Mouse (Mus musculus) liver, embryonic 15.5 days (tissue): ENCODE data around the gene Golm1. TPM values are rescaled to one million over a fixed set of nuclear protein-coding genes. Genes with fewer than 3 reads are reported as not detected.
A peak's percentile ranks its signal among the peaks of the same experiment; 100 is the strongest.

ENCODE experiments used
- ATAC-seq: fragments of 200-750 bp; cut with Nextera tagmentation; 2 replicates; pipeline ENCODE4 v1.8.0; 2017; ENCODE audit warnings: moderate number of reproducible peaks, mild to moderate bottlenecking, moderate library complexity; ENCODE audit not compliant: insufficient read depth
- H3K27ac ChIP-seq: fragments of 300-500 bp; sonication (generic); replicated peaks from 2 replicates; pipeline ENCODE4 v1.5.1; 2015; ENCODE audit warnings: mild to moderate bottlenecking, inconsistent platforms
- H3K27me3 ChIP-seq: fragments of 300-500 bp; sonication (generic); 2 replicates; pipeline ENCODE4 v1.6.1; 2015; ENCODE audit warnings: mild to moderate bottlenecking, inconsistent platforms
- H3K36me3 ChIP-seq: fragments of 300-500 bp; sonication (generic); replicated peaks from 2 replicates; pipeline ENCODE4 v1.6.1; 2015; ENCODE audit warnings: moderate library complexity, mild to moderate bottlenecking, inconsistent platforms
- H3K4me1 ChIP-seq: fragments of 300-500 bp; sonication (generic); replicated peaks from 2 replicates; pipeline ENCODE4 v1.6.1; 2015; ENCODE audit warnings: inconsistent platforms
- H3K4me2 ChIP-seq: fragments of 300-500 bp; sonication (generic); 2 replicates; pipeline ENCODE4 v1.6.1; 2015; ENCODE audit warnings: moderate library complexity, mild to moderate bottlenecking, inconsistent platforms
- H3K4me3 ChIP-seq: fragments of 300-500 bp; sonication (generic); replicated peaks from 2 replicates; pipeline ENCODE4 v1.5.1; 2015; ENCODE audit warnings: mild to moderate bottlenecking, inconsistent platforms
- H3K9ac ChIP-seq: fragments of 300-500 bp; sonication (generic); 2 replicates; pipeline ENCODE4 v1.6.1; 2015; ENCODE audit warnings: moderate library complexity, mild to moderate bottlenecking, inconsistent platforms
- H3K9me3 ChIP-seq: fragments of 300-500 bp; sonication (generic); replicated peaks from 2 replicates; pipeline ENCODE4 v1.6.1; 2016; ENCODE audit warnings: inconsistent platforms
- WGBS: fragments of 180-500 bp; shearing (Covaris S2); methylation state at CpG from one replicate; pipeline ENCODE4 v1.1.7; 2015; ENCODE audit warnings: mixed read lengths; ENCODE audit not compliant: insufficient replicate concordance; 5-methylcytosine and 5-hydroxymethylcytosine counted together
- polyA plus RNA-seq: library from polyadenylated mRNA; unstranded; fragments of >200 nt; fragmentation: Nextera tagmentation; extraction: Ambion mirVana; gene quantifications from 2 replicates; pipeline ENCODE4 v1.2.1, GENCODE M21; 2015

Gene Golm1
- polyA plus RNA-seq, 1 experiment from 2014 or later: 39.8 TPM

DNA sequence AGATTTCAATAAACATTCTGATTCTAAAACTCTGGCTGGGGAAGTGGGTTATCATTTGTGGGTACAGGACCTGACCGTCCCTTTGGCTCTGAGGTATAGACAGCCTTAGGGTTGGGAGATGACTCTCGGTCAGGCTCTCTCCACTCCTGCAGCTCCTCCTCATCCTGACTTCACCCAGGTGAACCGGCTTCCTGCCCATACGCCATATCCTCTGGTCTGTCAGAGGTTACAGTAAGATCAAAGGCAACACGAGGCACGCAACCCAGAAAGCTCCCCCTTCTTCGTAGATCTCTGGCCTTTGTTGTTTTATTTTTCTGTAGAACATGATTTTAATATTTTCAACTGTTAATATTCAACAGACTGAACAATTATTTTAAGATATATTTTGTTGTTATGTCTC is 20.2 kb upstream of the Golm1 start:
- no peaks in the 10 kb centered on the region for H3K4me1 ChIP-seq
- H3K4me2 ChIP-seq: no peak overlapping the region
- 67% methylated on average over 7 of the region's 7 CpGs for WGBS
- peaks cover 17% of the 10 kb centered on the region for H3K27me3 ChIP-seq
- H3K9me3 ChIP-seq: no peaks in the 10 kb centered on the region
- no peaks in the 10 kb centered on the region for H3K36me3 ChIP-seq
- H3K4me3 ChIP-seq: no peak overlapping the region
- no peak for ATAC-seq
- no peak overlapping the region for H3K27ac ChIP-seq
- H3K9ac ChIP-seq: no peak overlapping the region

DNA sequence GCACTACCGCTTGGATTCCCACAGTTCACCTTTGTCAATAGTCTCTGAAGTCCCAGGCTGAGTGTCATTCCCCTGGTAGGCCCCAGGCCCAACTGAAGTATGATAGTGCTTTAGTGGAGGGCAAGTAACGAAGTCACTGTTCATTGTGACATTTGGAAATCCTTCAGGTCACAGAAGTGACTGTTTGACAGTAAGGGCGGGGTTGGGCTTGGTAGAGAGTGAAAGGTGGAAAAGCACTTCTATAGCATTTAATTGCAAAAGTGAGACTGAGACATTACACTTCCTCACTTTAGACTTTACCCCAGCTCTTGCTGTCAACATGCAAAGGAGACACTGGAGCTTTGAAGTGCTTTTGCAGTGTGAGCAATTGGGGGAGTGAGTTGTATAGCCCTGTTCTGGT is 18.4 kb upstream of the Golm1 start, which contains the start of gene 4921517D22Rik:
4921517D22Rik (minus strand) TSS at position 101 of the 400 bp plus-strand sequence.
- no peaks in the 10 kb centered on the region for H3K36me3 ChIP-seq
- peaks cover 19% of the 10 kb centered on the region for H3K27me3 ChIP-seq
- no peak within 1 kb of the TSS for H3K4me3 ChIP-seq
- H3K4me1 ChIP-seq: no peaks in the 10 kb centered on the region
- 59% methylated on average over 3 of the region's 3 CpGs for WGBS
- H3K27ac ChIP-seq: no peak within 1 kb of the TSS
- H3K9me3 ChIP-seq: no peaks in the 10 kb centered on the region
- no peak for ATAC-seq
- no peak within 1 kb of the TSS for H3K4me2 ChIP-seq
- H3K9ac ChIP-seq: no peak within 1 kb of the TSS

DNA sequence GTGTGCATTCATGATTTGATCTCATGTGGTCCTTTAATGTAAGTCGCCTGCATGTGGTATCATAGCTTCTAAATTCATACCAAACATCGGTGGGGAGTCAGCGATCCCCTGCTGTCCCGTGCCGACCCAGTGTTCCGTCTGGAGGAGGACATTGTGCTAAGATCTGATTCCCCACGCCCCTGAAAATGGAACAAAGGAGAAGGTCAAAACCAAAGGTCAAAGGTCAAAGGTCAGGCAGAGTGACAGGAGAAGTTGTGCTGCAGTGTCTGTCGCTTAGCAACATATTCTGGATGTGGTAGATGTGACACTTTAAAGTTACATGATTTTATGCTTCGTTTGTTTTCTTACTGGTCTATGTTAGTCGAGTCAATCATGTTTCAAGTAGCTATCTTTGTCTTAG is 15.9 kb upstream of the Golm1 start:
- no peak overlapping the region for H3K4me3 ChIP-seq
- no peak for ATAC-seq
- peaks cover 6% of the 10 kb centered on the region for H3K27me3 ChIP-seq
- no peak overlapping the region for H3K9ac ChIP-seq
- H3K36me3 ChIP-seq: no peaks in the 10 kb centered on the region
- no peaks in the 10 kb centered on the region for H3K4me1 ChIP-seq
- H3K9me3 ChIP-seq: no peaks in the 10 kb centered on the region
- H3K4me2 ChIP-seq: no peak overlapping the region
- H3K27ac ChIP-seq: no peak overlapping the region
- 74% methylated on average over 10 of the region's 10 CpGs for WGBS

DNA sequence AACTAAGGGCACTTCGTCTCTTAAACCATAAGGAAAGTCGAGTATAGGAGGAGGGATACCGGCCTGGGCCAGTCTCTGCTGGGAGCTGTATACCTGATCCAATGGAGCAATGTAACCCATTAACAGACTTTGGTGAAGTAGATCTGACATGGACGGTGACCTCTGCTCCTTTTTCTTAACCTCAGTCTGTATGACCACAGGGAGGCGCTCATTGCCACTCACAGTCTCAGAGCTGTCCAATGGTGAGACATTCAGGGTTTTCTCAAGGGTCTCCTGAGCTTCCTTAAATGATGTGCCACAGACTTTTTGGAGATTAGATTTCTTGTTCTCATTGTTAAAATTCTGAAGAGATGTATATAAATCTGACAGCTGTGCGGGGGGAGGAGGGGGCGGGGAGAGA is 15.0 kb upstream of the Golm1 start:
- Histone ChIP-seq H3K9me3 (no peaks in the 10 kb centered on the region), H3K9ac (no peak overlapping the region), H3K4me1 (no peaks in the 10 kb centered on the region), H3K27me3 (peaks cover 6% of the 10 kb centered on the region), H3K4me2 (no peak overlapping the region), H3K4me3 (no peak overlapping the region), H3K36me3 (no peaks in the 10 kb centered on the region), H3K27ac (no peak overlapping the region)
- WGBS: 74% methylated on average over 7 of the region's 7 CpGs
- ATAC-seq: no peak

DNA sequence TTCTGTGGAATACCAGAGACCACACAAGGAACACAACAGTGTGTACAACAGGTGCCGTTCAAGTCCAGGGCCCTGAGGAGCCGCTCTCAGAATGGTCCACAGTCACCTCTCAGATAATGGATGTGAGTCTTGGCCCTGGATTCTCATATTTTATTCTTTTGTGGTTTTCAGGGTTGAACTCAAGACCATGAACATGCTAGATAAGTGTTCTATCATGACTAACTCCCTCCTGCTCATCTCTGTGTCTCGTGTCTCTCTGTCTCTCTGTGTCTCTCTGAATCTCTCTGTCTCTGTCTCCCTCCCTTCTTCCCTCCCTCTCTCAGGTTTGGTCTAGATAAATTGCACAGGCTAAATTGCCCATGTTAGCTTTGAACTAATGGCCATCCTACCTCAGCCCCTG is 14.2 kb upstream of the Golm1 start:
- Histone ChIP-seq H3K4me3 (no peak overlapping the region), H3K27me3 (peaks cover 6% of the 10 kb centered on the region), H3K36me3 (no peaks in the 10 kb centered on the region), H3K9me3 (no peaks in the 10 kb centered on the region), H3K4me2 (no peak overlapping the region), H3K4me1 (no peaks in the 10 kb centered on the region), H3K9ac (no peak overlapping the region), H3K27ac (no peak overlapping the region)
- no peak for ATAC-seq
- 47% methylated on average over 3 of the region's 3 CpGs for WGBS

DNA sequence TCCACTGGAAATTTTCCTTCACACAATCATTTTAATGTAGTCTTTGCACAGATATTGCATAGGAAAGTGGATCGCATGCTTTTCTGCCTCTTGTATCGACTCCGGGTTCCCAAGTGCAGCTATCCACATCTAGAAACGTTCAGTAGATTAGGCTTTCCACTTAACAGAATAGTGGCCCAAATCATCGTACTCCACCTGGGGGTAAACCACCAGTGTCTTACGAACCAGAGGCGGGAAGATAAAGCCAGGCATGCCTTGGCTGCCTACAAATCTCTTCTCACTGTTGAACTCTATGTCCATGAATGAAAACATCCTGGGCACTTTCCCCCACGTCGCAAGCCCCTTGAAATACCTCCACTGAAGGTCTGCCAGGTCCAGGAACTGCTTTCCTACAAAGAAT is 13.7 kb upstream of the Golm1 start:
- no peak overlapping the region for H3K27ac ChIP-seq

DNA sequence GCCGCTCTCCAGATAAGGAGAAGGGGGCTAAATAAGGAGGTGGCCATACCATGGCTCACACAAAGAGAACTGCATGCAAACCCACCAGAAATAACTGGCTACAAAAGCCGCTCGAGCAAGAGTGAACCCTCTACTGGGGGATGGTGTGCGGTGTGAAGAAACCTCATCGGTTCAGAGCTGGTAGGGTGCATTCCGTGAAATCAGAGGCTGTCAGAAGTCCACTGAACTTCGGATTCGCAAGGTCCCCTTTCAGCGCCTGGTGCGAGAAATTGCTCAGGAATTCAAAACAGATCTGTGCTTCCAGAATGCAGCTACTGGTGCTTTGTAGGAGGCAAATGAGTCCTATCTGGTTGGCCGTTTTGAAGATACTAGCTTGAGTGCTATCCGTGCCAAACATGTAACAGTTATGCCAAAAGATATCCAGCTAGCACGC is 12.7 kb upstream of the Golm1 start:
- no peak overlapping the region for H3K4me3 ChIP-seq
- H3K27me3 ChIP-seq: peaks cover 6% of the 10 kb centered on the region
- H3K9ac ChIP-seq: no peak overlapping the region
- 64% methylated on average over 13 of the region's 13 CpGs for WGBS
- H3K36me3 ChIP-seq: no peaks in the 10 kb centered on the region
- ATAC-seq: no peak
- no peaks in the 10 kb centered on the region for H3K4me1 ChIP-seq
- no peak overlapping the region for H3K4me2 ChIP-seq
- no peaks in the 10 kb centered on the region for H3K9me3 ChIP-seq
- no peak overlapping the region for H3K27ac ChIP-seq

More for the DNA sequence above, 13.7 kb upstream of the Golm1 start:
- H3K9ac ChIP-seq: no peak overlapping the region
- WGBS: 59% methylated on average over 9 of the region's 9 CpGs
- H3K4me2 ChIP-seq: no peak overlapping the region
- no peaks in the 10 kb centered on the region for H3K36me3 ChIP-seq
- H3K9me3 ChIP-seq: no peaks in the 10 kb centered on the region
- peaks cover 6% of the 10 kb centered on the region for H3K27me3 ChIP-seq
- no peak for ATAC-seq
- no peaks in the 10 kb centered on the region for H3K4me1 ChIP-seq
- H3K4me3 ChIP-seq: no peak overlapping the region

DNA sequence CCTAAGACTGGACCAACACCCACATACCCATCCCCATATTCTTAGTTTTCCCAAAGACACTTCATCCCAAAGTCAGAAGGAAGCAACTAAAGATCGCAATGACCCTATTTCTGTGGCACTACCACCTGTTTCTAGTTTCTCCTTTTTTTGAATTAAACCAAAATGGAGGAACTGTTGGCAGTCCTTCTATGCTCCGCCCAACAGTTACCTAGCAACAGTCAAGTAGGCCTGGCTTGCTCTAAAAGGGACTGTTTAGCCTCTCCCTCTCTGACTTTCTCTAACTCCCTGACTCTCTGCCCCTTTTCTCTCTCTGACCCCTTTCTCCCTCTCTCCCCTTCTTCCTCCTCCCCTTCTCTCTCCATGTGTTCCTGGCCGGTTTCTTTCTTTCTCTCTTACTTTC is 9.6 kb upstream of the Golm1 start:
- Histone ChIP-seq H3K36me3 (no peaks in the 10 kb centered on the region), H3K9ac (no peak overlapping the region), H3K4me3 (no peak overlapping the region), H3K9me3 (no peaks in the 10 kb centered on the region), H3K4me1 (peaks cover 10% of the 10 kb centered on the region), H3K4me2 (no peak overlapping the region), H3K27me3 (peaks cover 13% of the 10 kb centered on the region), H3K27ac (no peak overlapping the region)
- ATAC-seq: no peak
- WGBS: 72% methylated on average over 3 of the region's 3 CpGs

DNA sequence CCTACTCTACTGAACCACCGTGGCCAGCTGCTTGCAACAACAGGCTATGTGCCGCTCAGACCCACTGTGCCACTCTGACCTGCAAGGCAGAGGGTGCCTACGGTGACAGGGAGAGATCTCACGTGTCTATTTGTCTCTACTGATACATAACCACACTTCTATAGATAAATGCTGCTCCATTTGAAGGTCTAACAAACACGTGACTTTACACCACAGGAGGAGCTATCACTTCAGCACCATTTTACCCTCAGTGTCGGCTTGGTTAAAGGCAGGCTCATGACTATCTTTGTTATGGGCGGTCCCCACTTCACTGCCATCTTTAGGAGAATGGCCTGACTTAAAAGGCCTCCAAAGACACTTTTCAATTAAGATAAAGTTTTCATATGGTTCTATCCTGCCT is 7.0 kb upstream of the Golm1 start:
- H3K36me3 ChIP-seq: no peaks in the 10 kb centered on the region
- no peak overlapping the region for H3K27ac ChIP-seq
- peaks cover 29% of the 10 kb centered on the region for H3K4me1 ChIP-seq
- H3K4me3 ChIP-seq: no peak overlapping the region
- H3K9me3 ChIP-seq: no peaks in the 10 kb centered on the region
- WGBS: 11% methylated on average over 7 of the region's 7 CpGs
- peak; percentile 20; the same call in 1 of the 2 replicates for ATAC-seq
- peak overlapping the region; percentile 28; the same call in 1 of the 2 replicates for H3K4me2 ChIP-seq
- H3K9ac ChIP-seq: no peak overlapping the region
- H3K27me3 ChIP-seq: peaks cover 8% of the 10 kb centered on the region

DNA sequence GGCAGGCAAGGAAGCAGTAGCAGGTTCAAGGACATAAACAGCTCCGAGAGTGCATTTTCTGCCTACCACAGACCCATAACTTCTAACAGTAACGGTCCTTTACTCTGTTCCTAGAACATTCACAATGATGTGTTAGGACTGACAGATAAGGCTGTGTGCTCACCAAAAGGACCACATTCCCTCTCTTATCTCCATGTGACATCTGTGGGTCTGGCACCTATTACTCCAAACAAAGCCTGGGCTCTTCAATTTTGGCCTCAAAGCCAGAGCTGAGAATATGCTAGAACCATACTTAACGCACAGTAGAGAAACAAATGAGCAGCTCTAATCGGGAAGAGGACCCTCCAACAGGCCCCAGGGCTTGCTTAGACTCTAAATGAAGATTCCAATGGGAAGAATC is 4.3 kb upstream of the Golm1 start:
- H3K4me2 ChIP-seq: no peak overlapping the region
- H3K4me1 ChIP-seq: peaks cover 45% of the 10 kb centered on the region
- H3K27ac ChIP-seq: no peak overlapping the region
- 13% methylated on average over 4 of the region's 4 CpGs for WGBS
- no peak for ATAC-seq
- H3K9ac ChIP-seq: no peak overlapping the region; the same call in 1 of the 2 replicates
- H3K36me3 ChIP-seq: no peaks in the 10 kb centered on the region
- H3K4me3 ChIP-seq: no peak overlapping the region
- H3K27me3 ChIP-seq: peaks cover 8% of the 10 kb centered on the region
- H3K9me3 ChIP-seq: no peaks in the 10 kb centered on the region

DNA sequence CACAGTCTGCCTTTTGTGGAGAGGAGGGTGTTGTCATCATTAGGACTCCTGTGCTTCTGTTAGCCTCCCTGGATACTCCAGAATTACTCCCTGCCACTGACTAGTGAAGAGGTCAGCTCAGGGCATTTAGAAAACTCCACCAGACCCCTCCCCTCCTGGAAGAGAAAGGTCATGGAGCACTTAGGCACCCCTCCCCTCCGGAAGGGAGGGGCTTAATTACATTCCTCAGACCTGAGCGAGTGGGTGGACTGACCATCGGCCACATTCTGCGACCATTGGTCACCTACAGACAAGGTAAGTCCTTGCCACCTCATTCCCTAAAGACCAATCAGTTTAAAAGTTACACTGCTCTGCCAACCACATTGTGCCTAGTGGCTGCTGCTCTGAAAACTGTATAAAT is 3.7 kb upstream of the Golm1 start:
- Histone ChIP-seq H3K4me3 (no peak overlapping the region), H3K36me3 (no peaks in the 10 kb centered on the region), H3K27me3 (peaks cover 8% of the 10 kb centered on the region), H3K27ac (no peak overlapping the region), H3K4me2 (no peak overlapping the region), H3K9me3 (no peaks in the 10 kb centered on the region), H3K4me1 (peaks cover 51% of the 10 kb centered on the region), H3K9ac (no peak overlapping the region; the same call in 1 of the 2 replicates)
- ATAC-seq: no peak
- 46% methylated on average over 4 of the region's 4 CpGs for WGBS
